Mouse (Mus musculus) heart, postnatal 0 days (tissue): ENCODE measurements around the gene Map9.

Experiments
- CTCF ChIP-seq: IDR thresholded peaks from 2 replicates; pipeline ENCODE4 v1.5.1; 2016; ENCODE audit warnings: antibody characterized with exemption, control low read depth, low read depth
- EP300 ChIP-seq: IDR thresholded peaks from 2 replicates; pipeline ENCODE4 v1.6.1; 2016; ENCODE audit warnings: antibody characterized with exemption, low read depth

- no peak for TF ChIP-seq CTCF
- TF ChIP-seq EP300, result no peak
Measured at GRCm38 (mm10) chr3:82357797-82358524, at the start of gene Map9.
